Mouse (Mus musculus) adipocyte (in vitro differentiated cells): ENCODE measurements at regions not wholly inside any gene's neighbourhood (a gene's known extent, or its start where the extent isn't known, plus 50 kb on each side); places are given as distances from the start of the nearest gene placed in this dataset.
"Not testable (repeated sequence)": the region's sequence is repeated elsewhere in the genome, so short reads cannot be mapped to it uniquely, and the experiment has no call there.

Experiments
- DNase-seq: peaks from one replicate; pipeline ENCODE4 v3.0.0-alpha.2; 2016; ENCODE audit warnings: low spot score

GRCm38 (mm10) chr8:71823655-71824622, 57.9 kb upstream of the Zfp709 start:
- not testable (repeated sequence) for DNase-seq

DNA sequence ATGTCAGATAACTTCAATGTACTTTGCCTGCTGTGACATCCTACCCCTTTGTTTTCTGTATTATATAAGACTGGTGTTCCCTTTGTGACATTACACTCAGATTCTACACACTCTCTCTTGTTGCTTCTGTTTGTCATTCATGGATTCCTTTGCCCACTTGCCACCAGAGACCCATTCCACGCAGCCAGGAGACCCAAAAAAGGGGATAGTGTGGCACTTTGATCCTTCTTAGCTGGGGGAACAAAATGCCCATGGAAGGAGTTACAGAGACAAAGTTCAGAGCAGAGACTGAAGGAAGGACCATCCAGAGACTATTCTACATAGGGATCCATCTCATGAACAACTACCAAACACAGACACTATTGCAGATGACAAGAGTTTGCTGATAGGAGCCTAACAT, 59.1 kb upstream of the Zfp709 start:
- not testable (repeated sequence) for DNase-seq

DNA sequence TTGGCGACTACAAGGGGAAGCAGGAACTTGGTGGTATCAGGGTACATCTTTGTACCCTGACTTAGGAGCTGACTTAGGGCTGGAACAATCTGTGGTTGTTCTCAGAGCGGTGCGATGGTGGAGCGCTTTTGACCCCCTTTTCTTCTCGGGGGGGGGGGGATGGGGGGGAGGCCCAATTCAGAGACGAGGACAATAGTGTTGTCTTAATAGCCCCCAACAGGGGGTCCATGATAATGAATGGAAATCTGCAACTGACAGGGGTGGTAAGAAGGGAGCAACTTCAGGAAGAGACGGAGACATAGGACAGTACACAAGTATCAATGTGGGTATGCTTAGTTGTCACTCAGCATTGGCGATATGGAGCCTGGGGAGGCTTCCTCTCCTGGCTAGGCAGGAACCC, 61.9 kb upstream of the Zfp709 start:
- not testable (repeated sequence) for DNase-seq

DNA sequence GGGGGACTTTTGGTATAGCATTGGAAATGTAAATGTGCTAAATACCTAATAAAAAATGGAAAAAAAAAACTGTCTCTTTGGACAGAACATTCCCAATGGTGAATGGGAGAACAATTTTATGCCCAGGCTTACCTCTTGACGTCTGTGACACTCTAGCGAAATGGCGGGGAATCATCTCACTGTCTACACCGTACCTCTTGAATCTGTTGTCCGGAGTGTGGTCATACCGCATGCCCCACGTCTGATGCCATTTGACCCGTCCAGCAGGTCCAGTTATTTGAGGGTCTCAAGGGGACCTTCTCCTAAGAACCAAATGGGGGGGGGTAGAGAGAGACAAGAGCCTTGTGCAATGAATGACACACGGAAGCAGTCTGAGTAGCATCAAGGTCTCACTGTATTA, 62.4 kb upstream of the Zfp709 start:
- not testable (repeated sequence) for DNase-seq

DNA sequence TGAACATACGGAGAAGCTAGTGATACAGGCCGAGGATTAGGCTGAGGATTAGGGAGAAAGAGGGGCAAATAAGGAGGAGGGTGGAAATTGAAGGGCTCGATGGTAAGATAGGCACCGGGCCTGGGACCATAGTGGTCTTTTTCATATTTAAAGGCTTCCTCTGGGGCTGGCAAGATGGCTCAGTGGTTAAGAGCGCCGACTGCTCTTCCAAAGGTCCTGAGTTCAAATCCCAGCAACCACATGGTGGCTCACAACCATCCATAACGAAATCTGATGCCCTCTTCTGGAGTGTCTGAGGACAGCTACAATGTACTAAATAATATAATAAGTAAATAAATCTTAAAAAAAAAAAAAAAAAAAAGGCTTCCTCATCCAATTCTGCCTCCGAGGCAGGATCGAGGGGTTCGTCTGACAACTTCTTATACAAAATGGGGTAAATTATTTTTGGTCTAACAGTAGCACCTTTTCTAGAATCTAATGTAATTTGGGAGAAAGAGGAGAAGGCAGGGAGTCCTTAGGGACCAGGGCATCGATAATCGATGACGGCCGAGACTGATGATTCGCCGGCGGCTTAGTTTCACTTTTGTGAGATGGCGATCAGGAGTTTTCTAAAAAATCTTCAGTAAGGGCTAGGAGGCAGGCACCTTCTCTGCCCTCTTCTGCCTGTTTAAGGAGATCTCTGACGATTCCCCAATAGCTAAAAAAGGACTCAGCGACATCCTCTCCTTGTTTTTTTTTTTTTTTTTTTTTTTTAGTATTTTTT, 65.4 kb upstream of the Zfp709 start:
- not testable (repeated sequence) for DNase-seq

- DNase-seq = not testable (repeated sequence)
Observed at GRCm38 (mm10) chr8:71815813-71816212, 66.0 kb upstream of the Zfp709 start.

DNA sequence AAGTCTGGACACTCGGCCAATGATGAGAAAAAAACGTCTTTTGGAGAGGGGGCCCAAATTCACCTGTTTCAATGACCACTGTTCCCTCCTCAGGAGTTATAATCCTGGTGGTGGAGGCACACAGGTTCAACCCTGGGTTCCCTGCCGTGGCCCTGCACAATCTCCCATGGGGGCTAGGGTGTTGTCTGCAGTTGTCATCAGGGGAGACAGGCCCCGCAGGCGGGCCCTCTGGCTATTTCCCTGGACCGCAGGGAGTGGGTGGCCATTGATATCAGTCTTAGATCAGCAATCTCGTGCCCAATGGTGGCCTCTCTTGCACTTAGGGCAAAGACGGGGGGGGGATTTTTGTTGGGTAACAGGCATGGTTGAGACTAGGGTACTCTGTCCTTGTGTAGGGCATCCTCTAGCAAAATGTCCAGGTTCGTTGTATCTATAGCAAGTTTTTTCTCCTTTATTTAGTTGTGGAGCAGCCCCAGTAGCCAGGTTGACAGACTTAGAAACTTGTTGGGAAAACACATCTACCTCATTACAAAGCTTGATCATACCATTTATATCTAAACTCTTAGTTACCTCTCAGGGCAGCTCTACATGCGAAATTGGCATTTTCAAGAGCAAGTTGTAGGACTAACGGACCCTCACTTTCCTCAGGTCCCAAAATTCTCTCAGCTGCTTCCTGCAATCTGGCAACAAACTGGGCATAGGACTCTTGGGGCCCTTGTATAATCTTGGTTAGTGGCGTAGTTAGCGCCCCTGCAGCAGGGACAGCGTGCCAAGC, 66.9 kb upstream of the Zfp709 start:
- peak; percentile 1 for DNase-seq

- peak; percentile 1 for DNase-seq
Observed at GRCm38 (mm10) chr8:71813889-71814288, 67.9 kb upstream of the Zfp709 start.

- DNase-seq = peak; percentile 2
Observed at GRCm38 (mm10) chr8:71813239-71813638, 68.6 kb upstream of the Zfp709 start.

- DNase-seq = not testable (repeated sequence)
Observed at GRCm38 (mm10) chr8:71807788-71808187, 74.0 kb upstream of the Zfp709 start.

- DNase-seq = not testable (repeated sequence)
Observed at GRCm38 (mm10) chr8:71804586-71804985, 77.2 kb upstream of the Zfp709 start.

DNA sequence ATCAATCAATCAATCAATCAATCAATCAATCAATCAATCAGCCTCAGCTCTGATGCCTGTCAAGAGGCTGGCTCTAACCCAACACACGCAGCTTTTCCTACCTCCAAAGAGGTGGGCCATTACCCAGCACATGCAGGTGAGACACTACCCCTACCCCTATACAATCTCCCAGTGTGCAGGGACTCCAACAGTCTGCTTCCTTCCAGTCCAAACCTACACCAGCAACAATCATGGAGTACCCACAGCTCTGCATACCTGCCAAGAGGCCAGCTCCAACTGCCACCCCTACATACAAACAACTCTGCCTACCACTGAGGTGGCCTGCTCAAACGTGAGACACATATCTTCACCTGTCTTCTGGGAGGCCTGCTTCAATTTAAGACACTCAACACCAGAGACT, 76.7 kb upstream of the Fcho1 start:
- DNase-seq = not testable (repeated sequence)

DNA sequence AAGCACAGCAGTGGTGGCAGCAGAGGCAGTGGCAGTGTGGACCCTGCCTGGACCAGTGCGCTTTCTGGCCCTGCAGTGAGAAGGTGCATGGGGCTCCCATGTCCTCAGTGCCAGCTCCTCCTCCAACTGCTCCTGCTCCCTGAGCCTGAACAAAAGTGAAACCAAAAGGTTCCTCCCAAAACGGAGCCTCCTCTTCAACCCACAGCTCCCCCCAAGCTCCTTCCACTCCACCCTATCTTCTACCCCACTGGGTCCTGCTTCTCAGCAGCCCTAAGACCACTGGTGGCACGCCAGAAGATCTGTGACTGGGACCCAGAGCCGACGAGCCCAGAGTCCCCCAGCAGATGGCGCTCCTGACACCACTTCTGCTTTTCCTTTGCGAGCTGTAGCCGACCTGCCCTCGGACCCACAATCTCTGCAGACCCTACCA, 63.5 kb upstream of the Fcho1 start:
- not testable (repeated sequence) for DNase-seq

DNA sequence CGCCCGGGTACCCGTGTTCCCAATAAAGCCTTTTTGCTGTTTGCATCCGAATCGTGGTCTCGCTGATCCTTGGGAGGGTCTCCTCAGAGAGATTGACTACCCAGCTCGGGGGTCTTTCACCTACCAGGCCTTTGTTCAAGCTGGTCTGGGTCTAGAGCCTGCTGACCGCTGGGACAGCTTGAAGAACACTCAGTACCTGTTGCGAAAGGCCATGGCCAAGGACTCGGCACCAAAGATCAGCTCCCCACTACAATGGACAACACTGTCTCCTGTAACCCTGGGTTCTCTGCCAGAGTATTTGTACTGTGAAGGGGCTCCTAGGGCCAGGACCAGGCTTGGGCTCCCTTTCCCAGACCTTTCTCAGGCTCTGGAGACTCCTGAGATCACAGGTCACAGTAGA, 55.1 kb upstream of the Fcho1 start:
- not testable (repeated sequence) for DNase-seq

- DNase-seq = not testable (repeated sequence)
Observed at GRCm38 (mm10) chr8:71779824-71780223, 54.3 kb upstream of the Fcho1 start.

DNA sequence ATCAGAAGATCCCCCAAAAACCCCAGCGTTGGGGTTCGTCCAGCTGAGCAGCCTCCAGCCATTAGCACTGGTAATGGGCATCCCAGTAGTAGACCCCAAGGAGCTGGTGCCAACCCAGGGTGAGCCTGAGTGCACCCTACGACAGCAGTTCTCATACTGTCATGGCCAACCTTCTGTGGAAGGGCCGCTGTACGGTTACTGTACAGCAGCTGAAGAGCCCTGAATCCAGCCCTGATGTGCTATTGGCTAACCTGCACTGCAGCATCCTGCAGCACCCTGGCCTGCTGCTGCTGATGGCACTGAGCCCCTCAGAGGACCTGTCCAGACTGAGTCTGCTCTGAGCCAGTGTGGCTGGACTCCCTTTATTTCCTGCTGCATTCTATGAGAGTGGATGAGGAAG, 53.9 kb upstream of the Fcho1 start:
- DNase-seq = not testable (repeated sequence)

DNA sequence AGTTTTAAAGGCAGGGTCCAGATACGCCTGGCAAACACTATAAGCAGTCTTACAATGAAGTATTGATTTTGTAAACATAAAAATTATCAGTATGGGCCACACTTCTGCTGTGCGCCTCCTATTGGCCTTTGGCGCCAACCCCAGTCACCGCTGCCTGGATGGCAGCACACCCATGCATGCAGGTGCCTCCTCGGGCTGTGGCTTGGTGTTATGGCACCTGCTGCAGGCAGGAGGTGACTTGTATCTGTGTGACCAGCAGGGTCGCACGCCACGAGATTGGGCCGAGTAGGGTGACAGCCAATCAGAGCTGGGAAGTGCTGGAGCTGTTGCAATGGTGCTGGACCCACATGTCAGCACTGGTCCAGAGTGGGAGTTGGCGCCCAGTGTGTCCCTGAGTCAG, 53.4 kb upstream of the Fcho1 start:
- DNase-seq = no peak
